Mouse (Mus musculus) hindbrain, embryonic 16.5 days (tissue): ENCODE measurements around the gene Pakap. TPM values are rescaled to one million over a fixed set of nuclear protein-coding genes. Genes with fewer than 3 reads are reported as not detected.

Experiments used
- ATAC-seq: fragments of 200-750 bp; cut with Nextera tagmentation; 2 replicates; pipeline ENCODE4 v1.8.0; 2017; ENCODE audit warnings: moderate TSS enrichment, moderate library complexity
- H3K27ac ChIP-seq: fragments of 300-500 bp; sonication (generic); 2 replicates; pipeline ENCODE4 v1.5.1; 2014; ENCODE audit warnings: low read depth, mild to moderate bottlenecking, control low read depth, low read length, moderate library complexity
- H3K27me3 ChIP-seq: fragments of 300-500 bp; sonication (generic); replicated peaks from 2 replicates; pipeline ENCODE4 v1.6.1; 2014; ENCODE audit warnings: low read length; ENCODE audit not compliant: control insufficient read depth, insufficient read depth
- H3K36me3 ChIP-seq: fragments of 300-500 bp; sonication (generic); 2 replicates; pipeline ENCODE4 v1.6.1; 2014; ENCODE audit warnings: mild to moderate bottlenecking, low read length, moderate library complexity, mixed read lengths; ENCODE audit not compliant: control insufficient read depth, insufficient read depth
- H3K4me1 ChIP-seq: fragments of 300-500 bp; sonication (generic); 2 replicates; pipeline ENCODE4 v1.6.1; 2014; ENCODE audit warnings: low read depth, low read length; ENCODE audit not compliant: control insufficient read depth, insufficient read depth
- H3K4me2 ChIP-seq: fragments of 300-500 bp; sonication (generic); 2 replicates; pipeline ENCODE4 v1.6.1; 2014; ENCODE audit warnings: mild to moderate bottlenecking, low read length, control low read depth, moderate library complexity
- H3K4me3 ChIP-seq: fragments of 300-500 bp; sonication (generic); 2 replicates; pipeline ENCODE4 v1.5.1; 2014; ENCODE audit warnings: mild to moderate bottlenecking, low read length, control low read depth, moderate library complexity
- H3K9ac ChIP-seq: fragments of 300-500 bp; sonication (generic); 2 replicates; pipeline ENCODE4 v1.6.1; 2014; ENCODE audit warnings: low read depth, mild to moderate bottlenecking, control low read depth, low read length, moderate library complexity
- H3K9me3 ChIP-seq: fragments of 300-500 bp; sonication (generic); 2 replicates; pipeline ENCODE4 v1.6.1; 2014; ENCODE audit warnings: mild to moderate bottlenecking, low read length, moderate library complexity; ENCODE audit not compliant: control insufficient read depth
- WGBS: fragments of 180-500 bp; shearing (Covaris S2); extraction: QIAGEN DNeasy Blood & Tissue Kit; methylation state at CpG from one replicate; pipeline ENCODE4 v1.1.7; 2014; 5-methylcytosine and 5-hydroxymethylcytosine counted together
- polyA plus RNA-seq: library from polyadenylated mRNA; unstranded; fragments of >200 nt; fragmentation: Nextera tagmentation; extraction: Ambion mirVana; gene quantifications from 2 replicates; pipeline ENCODE4 v1.2.1, GENCODE M21; 2015

The Pakap gene
- polyA plus RNA-seq, 1 experiment from 2014 or later = 14.0 TPM

DNA sequence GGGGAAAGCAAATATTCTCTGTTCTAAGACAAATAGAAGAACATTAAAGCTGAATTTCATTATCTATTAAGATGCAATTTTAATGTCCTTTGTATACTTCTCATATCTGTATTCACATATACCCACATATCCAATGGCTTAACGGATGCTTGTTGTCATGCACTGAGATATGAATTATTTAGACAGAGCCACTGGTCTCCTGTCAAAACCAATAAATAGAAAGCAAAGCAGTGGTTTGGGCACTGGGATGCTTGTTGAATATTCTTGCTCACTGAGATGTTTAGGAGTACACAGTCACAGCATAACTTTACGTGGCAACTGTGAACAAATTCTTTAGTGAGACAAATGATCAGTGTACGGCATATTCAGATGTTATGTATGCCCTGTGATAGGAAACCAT, 73.0 kb downstream of the Pakap start:
- WGBS = 81% methylated on average over 3 of the region's 3 CpGs
- no peak for ATAC-seq

DNA sequence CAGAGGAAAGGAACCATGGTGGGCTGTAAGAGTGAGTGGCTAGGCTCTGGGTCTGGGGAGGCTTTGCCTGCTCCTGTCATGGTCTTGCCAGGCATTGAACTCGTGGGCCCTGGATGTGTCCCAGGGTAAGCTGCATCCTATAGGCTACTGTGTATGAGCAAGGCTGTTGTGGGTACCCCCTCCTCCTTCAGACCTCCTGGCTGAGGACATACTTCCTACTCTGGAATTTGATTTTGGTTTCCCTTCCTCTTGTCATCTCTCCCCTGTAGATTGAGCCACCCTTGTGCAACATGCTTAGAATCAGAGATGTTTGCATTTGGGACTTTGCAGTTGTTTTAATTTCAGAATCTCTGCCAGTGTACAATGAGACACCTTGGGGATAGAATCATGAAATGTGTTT, 83.0 kb downstream of the Pakap start:
- H3K9me3 ChIP-seq = no peaks in the 10 kb centered on the region
- peaks cover 9% of the 10 kb centered on the region; the same call in 1 of the 2 replicates for H3K36me3 ChIP-seq
- H3K9ac ChIP-seq = no peak overlapping the region
- H3K4me3 ChIP-seq = no peak overlapping the region
- H3K27me3 ChIP-seq = no peaks in the 10 kb centered on the region
- no peak overlapping the region for H3K27ac ChIP-seq
- WGBS = 78% methylated on average over 1 of the region's 1 CpGs
- no peak overlapping the region for H3K4me2 ChIP-seq
- H3K4me1 ChIP-seq = no peaks in the 10 kb centered on the region
- ATAC-seq = no peak

More for the DNA sequence above, 73.0 kb downstream of the Pakap start:
- Histone ChIP-seq H3K4me1 (peaks cover 18% of the 10 kb centered on the region), H3K36me3 (no peaks in the 10 kb centered on the region), H3K4me3 (no peak overlapping the region), H3K9ac (no peak overlapping the region), H3K27ac (no peak overlapping the region), H3K9me3 (no peaks in the 10 kb centered on the region), H3K4me2 (no peak overlapping the region), H3K27me3 (no peaks in the 10 kb centered on the region)

DNA sequence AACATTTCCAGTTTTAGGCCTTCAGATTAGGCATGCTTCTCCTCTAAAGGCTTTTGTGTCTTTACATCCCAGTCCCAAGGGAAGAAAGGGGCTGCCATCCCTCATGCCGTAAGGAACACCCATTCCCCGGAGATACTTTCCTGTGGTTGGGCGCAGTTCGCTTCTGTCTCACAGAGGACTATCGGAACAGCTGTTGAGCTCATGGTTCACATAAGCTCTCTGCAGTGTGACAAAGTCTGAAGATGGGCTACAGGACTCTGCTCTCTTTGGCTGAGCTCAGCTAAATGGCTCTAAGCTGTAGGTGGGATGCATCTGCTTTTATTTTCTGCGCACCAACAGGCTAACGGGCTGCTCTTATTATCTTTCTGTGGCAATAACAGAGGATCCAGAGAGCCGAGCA, 83.6 kb downstream of the Pakap start:
- Histone ChIP-seq H3K4me3 (no peak overlapping the region), H3K9me3 (no peaks in the 10 kb centered on the region), H3K9ac (no peak overlapping the region), H3K36me3 (peaks cover 9% of the 10 kb centered on the region; the same call in 1 of the 2 replicates), H3K27me3 (no peaks in the 10 kb centered on the region), H3K4me1 (no peaks in the 10 kb centered on the region), H3K4me2 (no peak overlapping the region), H3K27ac (no peak overlapping the region)
- WGBS = 81% methylated on average over 8 of the region's 8 CpGs
- ATAC-seq = no peak

DNA sequence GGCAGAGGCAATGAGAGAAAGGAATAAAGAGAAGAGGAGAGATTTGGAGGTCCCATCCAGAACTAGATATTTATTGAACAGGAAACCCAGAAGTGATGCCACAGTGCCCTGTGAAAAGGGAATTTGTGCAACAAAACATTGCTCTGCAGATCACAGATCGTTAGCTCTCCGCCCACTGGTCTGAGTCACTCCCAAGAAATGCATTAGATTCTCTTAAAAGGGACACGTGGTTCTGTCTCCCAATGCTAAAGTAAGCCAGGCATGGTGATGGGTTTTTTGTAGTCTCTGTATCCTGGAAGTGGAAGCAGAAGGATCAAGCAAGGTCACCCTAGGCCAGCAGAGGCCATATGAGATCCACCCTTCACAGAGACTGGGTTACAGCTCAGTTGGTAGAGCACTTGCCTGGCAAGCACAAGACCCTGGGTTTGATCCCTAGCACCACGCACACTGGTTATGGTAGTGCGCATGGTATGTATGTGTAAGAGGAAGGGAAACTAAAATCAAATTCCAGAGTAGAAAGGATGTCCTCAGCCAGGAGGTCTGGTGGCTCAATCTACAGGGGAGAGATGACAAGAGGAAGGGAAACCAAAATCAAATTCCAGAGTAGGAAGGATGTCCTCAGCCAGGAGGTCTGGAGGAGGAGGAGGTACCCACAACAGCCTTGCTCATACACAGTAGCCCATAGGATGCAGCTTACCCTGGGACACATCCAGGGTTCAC, 84.4 kb downstream of the Pakap start:
- Histone ChIP-seq H3K9ac (no peak overlapping the region), H3K9me3 (no peaks in the 10 kb centered on the region), H3K4me1 (no peaks in the 10 kb centered on the region), H3K4me2 (no peak overlapping the region), H3K4me3 (no peak overlapping the region), H3K27me3 (no peaks in the 10 kb centered on the region), H3K36me3 (peaks cover 9% of the 10 kb centered on the region; the same call in 1 of the 2 replicates), H3K27ac (no peak overlapping the region)
- 83% methylated on average over 5 of the region's 5 CpGs for whole genome bisulfite sequencing
- no peak for ATAC-seq

DNA sequence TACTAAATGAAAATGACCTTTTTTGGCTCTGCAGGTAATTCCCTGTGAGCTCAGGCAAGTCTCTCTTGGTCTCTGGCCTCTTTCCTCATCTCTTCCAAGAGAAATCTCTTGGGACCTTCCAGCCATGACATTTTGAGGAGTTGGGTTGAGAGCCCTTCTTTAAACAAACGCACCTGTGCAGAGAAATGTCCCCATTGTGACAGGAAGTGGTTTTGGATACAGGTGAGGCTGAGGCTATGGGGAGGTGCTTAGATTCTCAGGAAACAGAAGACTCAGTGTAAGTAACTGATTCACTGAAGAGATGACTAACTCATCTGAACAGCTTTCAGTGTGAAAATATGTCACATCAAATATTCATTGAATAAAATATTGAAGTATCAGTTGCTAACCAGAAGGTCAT, 88.0 kb downstream of the Pakap start:
- ATAC-seq = no peak
- H3K9ac ChIP-seq = no peak overlapping the region
- 83% methylated on average over 1 of the region's 1 CpGs for WGBS
- no peaks in the 10 kb centered on the region for H3K9me3 ChIP-seq
- no peak overlapping the region for H3K4me2 ChIP-seq
- no peak overlapping the region for H3K27ac ChIP-seq
- no peak overlapping the region for H3K4me3 ChIP-seq
- H3K36me3 ChIP-seq = no peaks in the 10 kb centered on the region
- H3K4me1 ChIP-seq = peaks cover 12% of the 10 kb centered on the region
- no peaks in the 10 kb centered on the region for H3K27me3 ChIP-seq

DNA sequence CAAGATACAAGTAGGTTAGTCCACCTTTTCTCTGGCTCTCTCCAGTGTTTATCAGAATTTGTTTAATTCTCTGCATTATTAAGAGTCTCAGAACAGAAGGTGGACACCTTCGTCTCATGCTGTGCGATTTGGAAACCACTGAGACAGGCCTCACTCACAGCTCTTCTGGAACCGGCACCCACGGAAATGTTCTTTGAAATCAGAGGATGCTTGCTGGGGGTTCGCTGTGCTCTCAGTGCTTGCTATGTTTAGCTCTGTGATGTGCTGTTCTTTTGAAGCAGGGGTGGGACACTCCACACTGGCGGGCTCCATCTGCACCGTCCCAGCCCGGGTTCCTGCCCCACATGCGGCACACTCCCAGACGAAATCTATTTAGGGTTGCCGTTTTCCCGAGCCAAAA, 88.4 kb downstream of the Pakap start:
- WGBS = 94% methylated on average over 12 of the region's 12 CpGs
- H3K27ac ChIP-seq = no peak overlapping the region
- no peaks in the 10 kb centered on the region for H3K27me3 ChIP-seq
- no peak overlapping the region for H3K4me2 ChIP-seq
- no peaks in the 10 kb centered on the region for H3K36me3 ChIP-seq
- H3K4me1 ChIP-seq = peaks cover 12% of the 10 kb centered on the region
- no peak overlapping the region for H3K9ac ChIP-seq
- no peaks in the 10 kb centered on the region for H3K9me3 ChIP-seq
- ATAC-seq = no peak
- H3K4me3 ChIP-seq = no peak overlapping the region

DNA sequence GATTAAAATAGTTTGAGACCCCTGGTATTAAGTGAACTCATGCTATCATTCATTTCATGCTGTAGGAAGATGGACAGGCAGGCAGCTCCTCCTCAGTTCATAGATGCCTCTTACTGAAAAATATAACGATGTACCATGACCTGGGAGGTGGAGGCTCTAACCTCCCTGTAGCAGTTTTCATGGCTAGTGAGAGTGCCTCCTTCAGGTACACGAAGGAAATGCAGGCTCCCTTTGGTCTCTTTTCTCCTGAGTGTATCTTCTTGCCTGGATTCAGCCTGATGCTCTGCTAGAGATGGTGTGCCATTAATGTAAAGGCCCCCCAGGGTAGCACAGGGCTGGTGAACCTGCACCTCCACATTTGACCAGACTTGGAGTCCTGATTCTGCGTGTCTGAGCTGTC, 88.9 kb downstream of the Pakap start:
- WGBS = 95% methylated on average over 3 of the region's 3 CpGs
- no peaks in the 10 kb centered on the region for H3K9me3 ChIP-seq
- H3K27me3 ChIP-seq = no peaks in the 10 kb centered on the region
- H3K4me2 ChIP-seq = no peak overlapping the region
- H3K27ac ChIP-seq = no peak overlapping the region
- H3K4me1 ChIP-seq = peaks cover 12% of the 10 kb centered on the region
- ATAC-seq = no peak
- no peak overlapping the region for H3K4me3 ChIP-seq
- H3K36me3 ChIP-seq = no peaks in the 10 kb centered on the region
- H3K9ac ChIP-seq = no peak overlapping the region

DNA sequence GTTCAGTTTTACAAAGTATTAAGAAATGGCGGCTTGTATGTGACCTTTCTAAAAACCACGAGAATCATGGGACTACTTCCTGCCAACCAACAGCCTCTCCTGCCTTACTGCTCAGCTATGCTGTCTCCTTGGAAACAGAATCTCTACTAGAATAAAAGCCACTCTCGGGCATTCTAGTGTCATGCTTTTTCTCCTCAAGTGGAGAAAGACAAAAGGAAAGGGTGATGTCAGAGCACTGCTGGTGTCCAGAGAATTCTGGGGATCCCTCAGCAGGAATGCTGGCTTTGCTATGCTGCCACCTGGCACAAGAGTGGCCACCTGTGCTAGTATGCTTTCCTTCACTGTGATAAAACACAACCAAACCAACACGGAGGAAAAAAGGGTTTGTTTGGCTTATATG, 92.5 kb downstream of the Pakap start:
- Histone ChIP-seq H3K36me3 (no peaks in the 10 kb centered on the region), H3K27ac (peak overlapping the region; percentile 65), H3K4me1 (peaks cover 12% of the 10 kb centered on the region), H3K9ac (no peak overlapping the region), H3K4me2 (peak overlapping the region; percentile 16; the same call in 1 of the 2 replicates), H3K27me3 (no peaks in the 10 kb centered on the region), H3K4me3 (no peak overlapping the region), H3K9me3 (no peaks in the 10 kb centered on the region)
- 7% methylated on average over 4 of the region's 4 CpGs for WGBS
- ATAC-seq = peak; percentile 78

DNA sequence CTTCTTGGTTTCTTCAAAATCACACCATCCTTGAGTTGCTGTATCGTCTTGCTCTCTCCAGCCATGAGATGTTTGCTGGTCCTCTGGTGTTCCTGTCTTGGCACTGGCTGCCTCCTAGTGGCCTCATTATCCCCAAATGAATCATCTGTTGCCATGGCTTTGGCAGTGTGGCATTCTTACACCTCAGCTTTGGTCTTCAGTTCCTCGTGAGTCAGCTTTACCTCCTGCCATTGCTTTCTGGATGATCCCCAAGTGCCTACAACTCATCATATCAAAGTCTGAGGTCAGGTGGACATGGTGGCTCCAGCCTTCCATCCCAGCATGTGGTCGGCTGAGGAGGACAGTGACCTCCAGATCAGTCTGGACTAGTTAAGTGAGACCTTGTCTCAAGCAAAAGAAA, 98.1 kb downstream of the Pakap start:
- Histone ChIP-seq H3K4me1 (no peaks in the 10 kb centered on the region), H3K9me3 (no peaks in the 10 kb centered on the region), H3K27me3 (no peaks in the 10 kb centered on the region), H3K4me3 (no peak overlapping the region), H3K4me2 (no peak overlapping the region), H3K9ac (no peak overlapping the region), H3K36me3 (no peaks in the 10 kb centered on the region), H3K27ac (no peak overlapping the region)
- 74% methylated on average over 3 of the region's 3 CpGs for WGBS
- no peak for ATAC-seq
